Mouse (Mus musculus) stomach, postnatal 0 days (tissue): ENCODE measurements around the gene Cep250.

Experiments
- CTCF ChIP-seq: IDR thresholded peaks from 2 replicates; pipeline ENCODE4 v1.5.1; 2016; ENCODE audit warnings: antibody characterized with exemption, low read depth, mild to moderate bottlenecking, moderate library complexity
- EP300 ChIP-seq: optimal IDR thresholded peaks from 2 replicates; pipeline ENCODE3; 2016; ENCODE audit warnings: antibody characterized with exemption

- TF ChIP-seq CTCF: no peak
- no peak for TF ChIP-seq EP300
These were observed 16.2 kb upstream of the Cep250 start for GRCm38 (mm10) chr2:155939897-155940529.
